Comparison of ENCODE assay signal across 9 mouse cellular contexts in genomic region chr13:16763746-16764145, GRCm38 (mm10).
A peak's percentile ranks its signal among the peaks of the same experiment; 100 is the strongest.
DNase-seq lines count a peak whose midpoint lies in the region; ATAC-seq lines count a peak whose summit lies in the region.
"Had no signal": no experiment of that assay in that cellular context is flagged by ENCODE, and none has a peak within 500 bp of the region (broad histone marks: within the 10 kb centered on the region; RNA-seq: fewer than 3 reads in every experiment).

No protein-coding gene starts in this region.

- H3K9ac ChIP-seq in heart, embryonic 11.5 days (ENCODE audit: low read depth, low read length) = no peak overlapping the region
- no peak overlapping the region for H3K9ac ChIP-seq in forebrain, embryonic 14.5 days (ENCODE audit: low read length)
- no peak overlapping the region for H3K9ac ChIP-seq in midbrain, embryonic 14.5 days (replicated peaks; ENCODE audit: low read length)

- no peaks in the 10 kb centered on the region for H3K27me3 ChIP-seq in heart, embryonic 11.5 days (ENCODE audit: control insufficient read depth, insufficient read depth, low read length)
- no peaks in the 10 kb centered on the region for H3K27me3 ChIP-seq in forebrain, embryonic 14.5 days (replicated peaks; ENCODE audit: control insufficient read depth, insufficient read depth, low read length)
- no peaks in the 10 kb centered on the region for H3K27me3 ChIP-seq in midbrain, embryonic 14.5 days (ENCODE audit: control insufficient read depth, insufficient read depth, low read length)

- no peaks in the 10 kb centered on the region for H3K9me3 ChIP-seq in heart, embryonic 11.5 days (replicated peaks; ENCODE audit: control insufficient read depth, low read length)
- H3K9me3 ChIP-seq in forebrain, embryonic 14.5 days (replicated peaks; ENCODE audit: control insufficient read depth, low read length) = no peaks in the 10 kb centered on the region
- H3K9me3 ChIP-seq in midbrain, embryonic 14.5 days (ENCODE audit: control insufficient read depth, low read length) = no peaks in the 10 kb centered on the region

- intact Hi-C loops in heart, postnatal 36 days (cut with DNase I) = loop anchor here (5.0 to 10.0 kb wide), 4 partner anchors 46 to 751 kb away; partner anchors contain the start of gene Inhba

- 14% methylated on average over 2 of the region's 2 CpGs for WGBS in heart, embryonic 11.5 days (ENCODE audit: insufficient replicate concordance)
- 7% methylated on average over 2 of the region's 2 CpGs for WGBS in forebrain, embryonic 14.5 days
- 10% methylated on average over 2 of the region's 2 CpGs for WGBS in midbrain, embryonic 14.5 days

- no peak overlapping the region for H3K27ac ChIP-seq in heart, embryonic 11.5 days (ENCODE audit: low read depth, low read length)
- H3K27ac ChIP-seq in forebrain, embryonic 14.5 days (ENCODE audit: low read depth, low read length) = no peak overlapping the region
- H3K27ac ChIP-seq in midbrain, embryonic 14.5 days (replicated peaks; ENCODE audit: low read depth, low read length) = no peak overlapping the region
- H3K27ac ChIP-seq: macrophage had no signal

- ATAC-seq in heart, embryonic 11.5 days (replicated peaks; ENCODE audit: insufficient number of reproducible peaks, low FRiP score, low TSS enrichment) = no peak
- peak; percentile 51 for ATAC-seq in forebrain, embryonic 14.5 days
- 0 out of 2 replicates have a peak, but pooled peaks have one; percentile 58 for ATAC-seq in midbrain, embryonic 14.5 days (ENCODE audit: low FRiP score, low TSS enrichment)

- no peak overlapping the region for H3K4me2 ChIP-seq in heart, embryonic 11.5 days
- H3K4me2 ChIP-seq in forebrain, embryonic 14.5 days (ENCODE audit: low read length) = no peak overlapping the region
- no peak overlapping the region for H3K4me2 ChIP-seq in midbrain, embryonic 14.5 days (ENCODE audit: low read length)

- no peak overlapping the region for H3K4me3 ChIP-seq in heart, embryonic 11.5 days (ENCODE audit: low read depth, low read length)
- no peak overlapping the region for H3K4me3 ChIP-seq in forebrain, embryonic 14.5 days (ENCODE audit: low read depth, low read length)
- no peak overlapping the region for H3K4me3 ChIP-seq in midbrain, embryonic 14.5 days (replicated peaks; ENCODE audit: low read depth, low read length)

- DNase-seq in heart, postnatal 36 days = peak; percentile 9 to 18
- peak; percentile 39 for DNase-seq in CD4-positive helper T cell, adult 2 months (ENCODE audit: low read depth, low spot score)
- DNase-seq in adipocyte (ENCODE audit: low spot score) = peak; percentile 58
- DNase-seq in forebrain, embryonic 14.5 days (ENCODE audit: low spot score) = peak; percentile 70
- peak; percentile 49 to 64 for DNase-seq in kidney, postnatal 4 days
- DNase-seq in midbrain, embryonic 14.5 days = peak; percentile 74
- DNase-seq in urinary bladder, postnatal 4 days (ENCODE audit: low spot score in 2 of 2) = no peak

- H3K4me1 ChIP-seq in heart, embryonic 11.5 days (ENCODE audit: control insufficient read depth, insufficient read depth, low read length) = no peaks in the 10 kb centered on the region
- H3K4me1 ChIP-seq in forebrain, embryonic 14.5 days (ENCODE audit: control insufficient read depth, insufficient read depth, low read length) = peaks cover 16% of the 10 kb centered on the region
- H3K4me1 ChIP-seq in midbrain, embryonic 14.5 days (ENCODE audit: control insufficient read depth, insufficient read depth, low read length) = peaks cover 6% of the 10 kb centered on the region; the same call in 1 of the 2 replicates

- H3K36me3 ChIP-seq in heart, embryonic 11.5 days (ENCODE audit: control insufficient read depth, insufficient read depth, low read length) = no peaks in the 10 kb centered on the region
- H3K36me3 ChIP-seq in forebrain, embryonic 14.5 days (ENCODE audit: control insufficient read depth, insufficient read depth, low read length) = no peaks in the 10 kb centered on the region
- no peaks in the 10 kb centered on the region for H3K36me3 ChIP-seq in midbrain, embryonic 14.5 days (ENCODE audit: control insufficient read depth, insufficient read depth, low read length)

Comparison
In these comparisons a context has a peak if more than half of its experiments do, and no peak if none do; other contexts are left out.
1. DNase-seq: peak in heart, postnatal 36 days (2 of 2), CD4-positive helper T cell, adult 2 months (single experiment), adipocyte (single experiment), forebrain, embryonic 14.5 days (single experiment), kidney, postnatal 4 days (2 of 2) and midbrain, embryonic 14.5 days (single experiment); none in urinary bladder, postnatal 4 days (0 of 2).